Mouse (Mus musculus): Measurements from ENCODE around the gene Fadd.
A peak's percentile ranks its signal among the peaks of the same experiment; 100 is the strongest.

Gene Fadd

DNA sequence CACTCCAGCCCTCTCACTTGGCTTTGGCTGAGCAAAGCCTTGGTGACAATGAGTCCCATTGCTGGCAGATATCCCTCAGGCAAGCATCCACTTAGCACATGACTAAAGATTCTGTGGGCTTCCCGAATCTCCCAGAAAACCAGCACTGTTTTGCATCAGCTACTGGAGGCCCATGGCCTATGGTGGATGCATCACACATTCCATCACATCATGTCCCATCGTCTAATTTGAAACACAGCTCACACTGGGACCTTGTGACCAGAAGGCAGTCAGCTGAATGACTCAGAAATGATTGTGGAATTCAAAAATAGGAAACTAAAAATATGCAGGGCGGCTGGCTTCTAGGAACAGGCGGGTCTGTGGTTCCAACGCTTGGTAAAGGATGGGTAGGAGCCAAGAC is 4.4 kb downstream of the Fadd start:
- no peak for DNase-seq (ENCODE audit: low read depth, low spot score)

DNA sequence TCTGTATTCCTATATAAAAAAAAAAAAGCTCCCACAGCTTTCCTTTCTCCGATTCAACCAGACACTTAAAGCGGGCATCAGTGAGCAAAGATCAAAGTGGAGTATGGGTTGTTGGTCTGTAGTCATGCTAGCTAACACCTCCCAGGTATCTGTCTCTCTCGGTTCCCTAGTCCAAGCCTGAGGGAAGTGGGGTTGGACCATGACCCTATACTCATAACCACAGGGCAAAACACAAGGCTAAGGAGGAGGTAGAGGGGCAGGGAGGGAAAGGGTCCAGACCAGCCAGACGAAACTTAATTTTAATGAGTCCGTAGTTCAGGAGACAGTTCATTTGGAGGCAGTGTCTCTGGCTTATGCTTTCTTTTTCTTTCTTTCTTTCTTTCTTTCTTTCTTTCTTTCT is 10.0 kb downstream of the Fadd start:
- DNase-seq (ENCODE audit: low read depth, low spot score), result no peak

DNA sequence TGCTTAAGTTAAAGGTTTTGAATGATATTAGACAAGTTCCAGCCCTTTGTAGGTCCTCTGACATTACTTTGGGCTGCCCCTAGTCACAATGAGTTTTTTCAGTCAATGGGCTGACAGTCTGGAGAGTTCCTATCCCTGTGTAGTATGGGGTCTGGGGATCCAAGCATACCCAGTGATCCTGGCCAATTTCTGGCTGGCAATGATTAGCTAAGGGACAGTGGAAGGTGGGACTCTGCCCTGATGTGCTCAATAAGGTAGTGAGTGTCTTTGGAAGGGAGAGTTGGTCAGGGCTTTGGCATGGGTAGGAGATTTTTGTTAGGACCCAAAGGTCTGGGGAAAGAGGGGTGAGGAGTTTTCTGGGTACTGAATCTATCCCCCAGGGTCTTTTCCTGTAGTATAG is 10.7 kb downstream of the Fadd start:
- DNase-seq (ENCODE audit: low read depth, low spot score), result no peak

DNA sequence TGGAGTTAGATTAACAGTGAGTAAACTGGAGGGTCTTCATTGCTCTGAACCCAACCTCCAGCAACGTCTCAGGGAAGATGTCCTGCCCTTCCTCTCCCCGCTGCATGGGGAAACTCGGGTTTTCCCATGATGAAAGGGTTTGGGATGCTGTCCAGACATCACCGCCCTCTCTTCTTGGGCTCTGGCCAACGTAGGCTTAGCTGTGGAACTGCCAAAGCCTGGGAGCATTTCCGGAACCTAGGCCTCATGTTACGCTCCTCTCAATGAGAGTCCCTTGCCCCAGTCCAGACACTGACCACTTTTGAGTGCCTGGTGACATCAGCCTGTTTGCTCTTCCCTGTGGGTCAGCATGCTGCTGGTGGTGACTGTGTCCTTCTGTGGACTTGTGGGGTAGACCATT is 12.8 kb downstream of the Fadd start:
- no peak for DNase-seq (ENCODE audit: low read depth, low spot score)

DNA sequence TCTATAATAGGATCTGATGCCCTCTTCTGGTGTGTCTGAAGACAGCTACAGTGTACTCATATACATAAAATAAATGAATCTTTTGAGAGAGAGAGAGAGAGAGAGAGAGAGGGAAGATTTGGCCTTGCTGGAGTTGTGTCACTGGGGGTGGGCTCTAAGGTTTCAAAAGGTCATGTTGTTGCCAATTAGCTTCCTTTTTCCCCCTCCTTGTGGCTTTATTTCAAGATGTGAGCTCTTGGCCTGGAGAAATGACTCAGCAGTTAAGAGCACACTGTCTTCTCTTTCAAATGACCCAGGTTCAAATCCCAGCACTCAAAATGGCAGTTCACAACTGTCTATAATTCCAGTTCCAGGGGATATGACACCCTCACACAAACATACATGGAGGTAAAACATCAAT is 14.2 kb downstream of the Fadd start:
- DNase-seq (ENCODE audit: low read depth, low spot score), result no peak

DNA sequence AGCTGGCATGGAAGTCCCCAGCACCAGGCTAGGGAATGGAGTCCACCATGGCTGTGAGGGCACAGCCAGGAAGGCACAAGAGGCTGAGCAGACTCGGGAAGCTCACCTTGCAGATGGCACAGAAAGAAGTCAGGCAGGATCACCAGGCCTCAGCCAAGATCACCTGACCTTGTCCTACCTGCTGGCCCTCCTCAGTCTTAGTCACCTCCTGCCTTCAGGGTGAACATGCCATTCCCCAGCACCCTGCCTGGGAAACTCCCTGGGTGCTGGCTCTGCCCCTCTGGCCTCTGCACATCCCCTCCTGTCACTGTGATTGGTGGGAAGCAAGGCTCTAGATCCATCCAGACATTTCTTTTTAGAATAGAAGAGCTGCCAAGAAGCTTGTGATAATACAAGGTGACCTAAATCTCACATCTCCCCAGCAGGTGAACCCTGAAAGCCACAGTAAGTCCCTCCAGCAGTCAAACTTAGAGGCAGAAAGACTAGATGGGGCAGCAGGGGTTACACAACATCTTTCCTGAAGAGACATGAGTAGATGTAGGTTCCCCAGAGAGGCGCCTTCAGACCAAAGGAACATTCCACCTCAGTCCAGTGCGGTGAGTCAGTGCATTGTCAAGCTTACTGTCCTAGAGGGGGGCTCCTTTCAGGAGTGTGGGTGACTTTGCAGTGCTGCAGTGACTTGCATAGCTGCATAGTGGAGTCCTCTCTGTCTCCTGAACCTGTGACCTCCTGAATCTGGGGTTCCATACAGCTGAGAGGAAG is 15.2 kb downstream of the Fadd start:
- no peak for DNase-seq (ENCODE audit: low read depth, low spot score)

DNA sequence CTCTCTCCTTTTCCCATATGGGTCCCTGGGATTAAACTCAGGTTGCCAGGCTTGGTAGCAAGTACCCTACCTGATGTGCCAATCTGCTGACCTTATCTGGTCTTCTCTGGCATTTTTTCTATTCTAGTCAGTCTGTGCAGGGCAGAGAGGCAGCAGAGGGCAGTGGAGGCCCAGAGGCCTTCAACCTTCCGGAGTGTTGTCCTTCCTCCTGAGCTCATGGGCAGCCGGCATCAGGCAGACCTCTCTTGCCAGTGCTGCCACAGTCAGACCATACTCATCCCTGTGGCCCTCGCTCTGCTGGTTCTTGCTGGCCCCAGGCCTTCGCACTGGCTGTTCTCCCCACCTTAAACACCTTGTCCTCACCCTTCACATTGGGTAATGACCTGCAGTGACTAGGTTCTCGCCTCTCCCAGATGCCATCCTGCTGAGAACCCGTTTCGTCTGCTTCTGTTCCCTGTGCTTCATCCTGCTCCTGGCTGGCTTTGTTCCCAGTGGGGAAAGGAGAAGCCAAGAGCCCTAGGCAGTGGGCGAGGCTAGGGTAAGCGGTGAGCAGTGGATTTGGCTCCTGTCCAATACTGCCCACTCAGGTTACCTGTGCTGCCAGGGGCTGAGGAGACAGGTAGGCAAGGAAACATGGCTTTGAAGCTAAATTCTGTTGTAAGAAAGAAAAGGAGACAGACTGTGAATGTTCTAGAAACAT is 18.7 kb downstream of the Fadd start:
- DNase-seq (ENCODE audit: low read depth, low spot score), result no peak

DNA sequence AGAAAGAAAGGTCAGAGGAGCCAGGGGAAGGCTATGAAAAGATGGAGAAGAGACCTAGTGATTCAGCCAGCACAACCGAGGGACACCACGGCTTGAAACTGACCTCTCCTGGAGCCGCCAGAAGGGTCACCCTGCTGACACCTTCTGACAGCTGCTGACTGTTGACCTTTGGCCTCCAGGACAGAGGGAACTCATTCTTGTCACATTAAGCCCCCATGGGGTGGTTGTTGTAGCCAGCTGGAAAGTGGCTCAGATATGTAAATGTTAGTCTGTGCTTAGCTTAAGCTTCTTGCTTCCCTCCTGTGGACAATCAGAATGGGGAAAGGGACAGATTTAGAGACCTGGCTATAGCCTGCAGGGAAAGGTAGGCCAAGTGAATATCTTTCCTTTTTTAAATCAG is 20.2 kb downstream of the Fadd start:
- no peak for DNase-seq (ENCODE audit: low read depth, low spot score)

DNA sequence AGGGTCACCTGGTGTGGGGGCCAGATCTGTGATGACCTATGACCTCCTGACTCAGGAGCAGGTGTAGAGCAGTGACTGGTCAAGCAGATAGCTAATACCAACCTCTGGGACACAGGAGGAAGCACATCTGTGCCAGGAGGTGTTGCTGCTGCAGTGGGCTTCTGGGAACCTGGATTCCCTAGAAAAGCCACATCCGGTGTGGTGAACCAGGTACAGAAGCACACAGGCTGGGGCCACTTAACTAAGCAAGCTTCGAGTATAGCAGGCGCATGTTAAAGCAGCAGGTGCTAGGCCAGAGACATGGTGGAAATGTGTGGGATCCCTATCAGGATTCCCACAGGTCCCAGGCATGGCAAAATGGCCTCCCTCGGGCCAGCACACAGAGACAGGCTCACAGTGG is 21.7 kb downstream of the Fadd start:
- no peak for DNase-seq (ENCODE audit: low read depth, low spot score)

DNA sequence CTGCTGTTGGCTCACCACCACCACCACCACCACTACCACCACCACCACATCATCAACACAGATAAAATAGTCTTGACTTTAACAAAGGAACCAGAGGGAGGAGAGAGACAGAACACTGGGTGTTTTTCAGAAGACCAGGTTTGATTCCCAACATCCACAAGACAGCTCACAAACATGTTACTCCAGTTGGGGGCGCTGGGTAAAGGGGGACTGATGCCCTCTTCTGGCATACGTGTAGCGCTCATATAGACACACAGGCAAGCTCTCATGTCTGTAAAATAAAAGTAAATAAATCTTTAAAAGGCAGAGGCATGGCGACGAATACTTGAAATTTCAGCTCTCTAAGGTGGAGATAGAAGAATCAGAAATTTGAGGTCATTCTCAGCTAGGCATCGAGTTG is 23.7 kb downstream of the Fadd start:
- no peak for DNase-seq (ENCODE audit: low read depth, low spot score)

DNA sequence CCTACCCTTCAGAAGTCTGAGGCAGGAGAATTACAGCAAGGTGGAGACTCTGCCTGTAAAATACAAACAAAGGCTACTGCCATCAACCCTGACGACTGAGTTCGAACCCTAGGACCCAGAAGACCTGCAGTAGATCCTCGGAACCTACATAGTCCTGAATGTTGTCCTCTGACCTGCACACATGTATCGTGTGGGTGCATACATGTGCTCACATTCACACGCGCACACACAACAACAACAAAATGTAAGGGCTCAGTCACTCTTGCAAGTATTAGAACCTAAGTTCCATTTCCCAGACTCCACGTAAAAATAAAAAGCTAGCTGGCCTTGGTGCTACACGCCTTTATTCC is 28.2 kb downstream of the Fadd start:
- DNase-seq (ENCODE audit: low read depth, low spot score), result no peak

DNA sequence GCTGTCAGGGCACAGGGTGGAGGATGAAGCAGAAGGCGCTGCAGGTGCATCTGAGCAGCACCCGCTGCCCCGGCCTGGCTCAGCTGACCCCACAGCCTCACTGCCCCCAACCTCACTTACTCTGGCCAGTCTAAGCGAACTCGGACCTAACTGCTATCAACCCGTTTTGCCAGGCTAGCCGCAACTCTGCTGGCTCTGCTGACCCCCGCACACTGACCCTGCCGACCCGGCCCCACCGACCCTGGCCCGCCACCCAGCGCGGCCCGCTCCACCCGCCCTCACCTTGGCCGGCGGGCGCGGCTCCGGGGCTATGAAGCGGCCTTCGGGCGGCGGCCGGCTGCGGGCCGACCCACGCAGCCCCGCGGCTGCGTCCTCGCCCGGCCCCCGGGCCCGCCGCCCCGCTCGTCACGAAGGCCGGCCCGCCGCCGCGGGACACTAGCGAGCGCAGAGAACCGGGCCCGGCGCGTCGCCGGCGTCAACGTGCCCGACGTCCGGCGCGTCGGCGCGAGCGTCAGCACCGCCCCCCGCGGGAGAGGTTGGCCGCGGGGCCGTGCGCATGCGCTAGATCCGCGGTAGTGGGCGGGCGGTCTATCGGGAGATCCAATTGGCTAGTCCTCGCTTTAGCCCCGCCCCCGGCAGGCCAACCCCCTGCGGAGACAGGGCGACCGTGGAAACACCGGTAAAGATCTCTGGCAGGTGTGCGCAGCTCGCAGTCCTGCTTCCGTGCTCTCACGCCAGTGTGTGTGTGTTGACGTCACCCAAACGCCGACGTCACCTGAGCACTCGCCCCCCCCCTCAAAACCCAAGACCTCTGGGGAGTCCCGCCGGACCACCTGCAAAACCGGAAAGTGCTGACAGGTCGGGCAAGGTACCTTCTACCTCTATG is 28.8 kb downstream of the Fadd start, which contains the start of gene Ppfia1:
Gene Ppfia1, minus strand, starts transcription at position 493 of the 886 bp plus-strand sequence.
- DNase-seq (ENCODE audit: low read depth, low spot score), result peak; percentile 87

DNA sequence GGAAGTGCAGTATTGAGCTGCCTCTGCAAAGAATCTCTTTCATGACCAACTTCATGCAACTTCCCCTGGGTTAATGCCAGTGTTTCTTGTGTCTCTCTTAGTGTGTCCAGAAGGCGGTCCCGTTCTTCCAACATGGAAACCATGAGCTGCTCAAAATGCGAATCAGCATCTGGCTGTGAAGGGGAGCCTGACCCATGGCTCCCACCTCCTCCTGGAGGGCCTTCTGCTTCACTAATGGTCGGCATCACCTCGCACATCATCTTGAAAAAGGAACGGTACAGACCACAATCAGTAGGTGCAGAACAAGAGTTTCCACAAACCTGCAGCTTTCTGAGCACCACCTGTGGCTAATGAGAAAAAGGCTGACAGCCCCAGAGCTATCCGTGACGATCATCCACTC is 30.0 kb downstream of the Fadd start:
- no peak for DNase-seq (ENCODE audit: low read depth, low spot score)

DNA sequence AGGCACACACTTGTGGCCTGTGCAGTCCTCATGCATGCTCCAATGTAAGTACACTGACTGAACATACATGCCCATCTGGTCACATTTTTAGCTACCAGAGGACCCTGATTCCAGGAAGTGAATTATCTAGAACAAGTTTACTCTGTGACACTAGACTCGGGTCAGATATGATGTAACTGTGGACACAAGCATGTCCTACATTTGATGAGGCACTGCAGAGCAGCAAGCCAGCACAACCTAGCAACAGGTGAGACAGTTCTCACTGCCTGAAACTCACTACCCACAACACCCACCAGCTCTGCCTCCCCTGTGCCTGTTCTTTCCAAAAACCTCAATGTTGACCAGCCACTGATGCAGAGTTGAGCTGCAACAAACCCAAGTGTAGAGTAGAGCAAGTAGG is 31.5 kb downstream of the Fadd start:
- no peak for DNase-seq (ENCODE audit: low read depth, low spot score)

DNA sequence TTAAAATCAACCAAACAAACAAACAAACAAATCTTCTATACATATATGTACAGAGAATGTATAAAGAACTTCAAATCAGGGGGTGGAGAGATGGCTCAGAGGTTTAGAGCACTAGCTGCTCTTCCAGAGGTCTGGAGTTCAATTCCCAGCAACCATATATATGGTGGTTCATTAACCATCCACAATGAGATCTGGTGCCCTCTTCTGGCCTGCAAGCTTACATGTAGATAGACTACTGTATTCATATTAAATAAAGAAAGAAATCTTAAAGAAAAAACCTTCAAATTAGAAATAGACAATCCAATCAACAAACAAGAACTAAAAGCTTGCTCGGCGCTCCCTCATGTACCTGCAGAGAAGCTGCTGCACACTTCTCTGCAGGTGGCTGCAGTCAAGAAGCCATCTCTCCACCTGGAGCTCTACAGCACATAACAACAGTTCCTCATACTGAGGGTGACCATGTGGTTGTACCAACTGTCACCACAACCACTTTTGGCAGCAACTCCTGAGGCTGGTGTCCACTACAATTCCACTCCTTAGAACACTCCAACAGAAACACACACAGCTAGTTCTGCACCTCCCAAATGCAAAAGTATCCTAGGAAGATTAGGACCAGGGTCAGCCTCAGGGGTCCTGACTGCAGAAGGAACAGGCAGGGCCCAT is 32.2 kb downstream of the Fadd start:
- no peak for DNase-seq (ENCODE audit: low read depth, low spot score)

DNA sequence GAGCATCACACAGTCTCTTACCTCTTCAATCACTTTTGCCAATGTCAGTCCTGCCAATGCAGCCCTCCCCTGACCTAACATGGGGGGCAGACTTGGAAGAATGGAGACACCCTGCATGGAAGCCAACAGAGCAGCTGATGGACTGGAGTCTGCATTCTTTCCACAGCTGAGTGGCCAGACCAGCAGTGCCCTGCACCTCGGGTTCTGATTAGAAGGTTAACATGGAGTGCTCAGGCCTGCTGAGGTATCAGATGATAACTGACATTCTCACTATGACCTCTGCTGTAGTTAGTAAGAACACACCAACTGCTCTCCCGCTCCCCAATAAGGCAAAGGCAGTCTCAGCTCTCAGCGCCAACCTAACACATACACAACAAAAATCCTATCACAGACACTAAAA is 37.0 kb downstream of the Fadd start:
- DNase-seq (ENCODE audit: low read depth, low spot score), result no peak

DNA sequence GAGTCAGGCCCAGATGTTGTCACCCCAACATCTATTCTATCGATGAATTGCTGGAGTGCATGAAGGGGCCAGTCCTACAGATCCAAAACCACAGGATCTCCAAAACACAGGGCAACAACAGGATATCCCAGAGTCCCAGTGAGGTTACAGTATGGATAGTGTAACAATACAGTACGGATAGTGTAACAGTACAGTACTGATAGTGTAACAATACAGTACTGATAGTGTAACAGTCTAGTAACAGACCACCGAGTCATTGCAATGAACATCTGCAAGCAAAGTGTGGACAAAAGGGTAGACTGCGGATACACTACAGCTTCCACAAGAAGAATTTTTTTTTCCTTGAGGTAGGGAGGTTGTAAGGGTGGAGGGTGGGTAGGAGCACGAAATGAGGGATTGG is 40.9 kb downstream of the Fadd start:
- DNase-seq (ENCODE audit: low read depth, low spot score), result no peak

DNA sequence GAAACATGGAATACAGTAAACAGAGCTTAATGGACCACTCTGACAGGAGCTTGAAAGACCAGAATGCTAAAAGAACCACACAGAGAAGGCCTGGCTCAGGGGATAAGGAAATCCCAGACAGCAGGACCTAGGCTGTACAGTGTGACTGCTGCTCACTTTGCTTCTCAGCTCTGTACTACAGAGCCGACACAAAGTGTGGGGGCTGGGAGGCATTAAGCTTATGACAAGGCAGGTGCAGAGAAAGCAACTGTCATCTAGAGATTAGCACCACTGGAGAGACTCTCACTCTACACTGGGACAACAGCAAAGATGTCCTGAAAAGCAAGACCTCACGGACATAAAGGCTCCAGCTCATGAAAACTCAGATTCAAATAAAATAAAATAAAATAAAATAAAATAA is 43.1 kb downstream of the Fadd start:
- DNase-seq (ENCODE audit: low read depth, low spot score), result no peak

DNA sequence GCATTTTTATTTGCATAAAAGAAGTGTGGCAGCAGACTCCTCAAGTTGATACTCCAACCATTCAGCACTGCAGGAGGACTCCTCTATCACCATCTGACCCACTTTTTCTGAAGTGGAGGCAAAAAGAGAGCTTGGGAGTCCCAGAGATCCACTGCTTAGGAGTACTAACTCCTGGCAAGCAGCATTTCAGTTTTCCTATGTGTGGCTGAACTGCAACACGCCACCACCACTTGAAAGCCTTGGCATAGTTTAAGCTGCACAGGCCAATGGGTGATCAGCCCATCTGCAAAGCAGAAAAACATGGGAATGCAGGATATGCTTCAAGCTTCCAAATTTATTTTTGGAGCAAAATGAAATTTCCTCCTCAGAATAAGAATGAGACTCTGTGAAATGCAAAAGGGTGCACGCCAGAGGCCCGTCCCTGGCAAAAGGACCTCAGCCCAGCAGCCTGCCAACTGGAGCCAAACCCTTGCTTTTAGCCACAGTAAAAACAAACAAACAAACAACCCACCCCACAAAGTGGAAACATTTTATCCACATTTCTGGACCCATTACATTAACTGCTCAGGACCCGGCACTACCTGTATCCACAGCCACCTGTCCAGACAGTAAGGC is 44.1 kb downstream of the Fadd start:
- no peak for DNase-seq (ENCODE audit: low read depth, low spot score)

DNA sequence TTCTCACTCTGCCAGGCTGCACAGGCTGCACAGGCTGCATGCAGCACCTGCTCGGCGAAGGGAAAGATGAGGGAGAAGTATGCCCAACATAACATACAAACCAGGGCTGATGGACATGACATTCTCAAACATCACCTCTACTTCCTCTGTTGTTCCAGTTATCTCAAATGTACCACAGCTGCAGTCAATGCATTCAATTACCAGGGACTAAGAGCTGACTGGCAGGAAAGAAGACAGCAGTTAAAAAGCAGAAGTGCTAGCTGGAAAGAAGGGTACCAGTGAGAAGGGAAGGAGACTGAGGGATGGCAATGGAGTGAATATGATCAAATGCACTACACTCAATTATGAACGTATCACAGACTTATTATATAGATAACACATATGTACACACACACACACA is 45.9 kb downstream of the Fadd start:
- no peak for DNase-seq (ENCODE audit: low read depth, low spot score)

DNA sequence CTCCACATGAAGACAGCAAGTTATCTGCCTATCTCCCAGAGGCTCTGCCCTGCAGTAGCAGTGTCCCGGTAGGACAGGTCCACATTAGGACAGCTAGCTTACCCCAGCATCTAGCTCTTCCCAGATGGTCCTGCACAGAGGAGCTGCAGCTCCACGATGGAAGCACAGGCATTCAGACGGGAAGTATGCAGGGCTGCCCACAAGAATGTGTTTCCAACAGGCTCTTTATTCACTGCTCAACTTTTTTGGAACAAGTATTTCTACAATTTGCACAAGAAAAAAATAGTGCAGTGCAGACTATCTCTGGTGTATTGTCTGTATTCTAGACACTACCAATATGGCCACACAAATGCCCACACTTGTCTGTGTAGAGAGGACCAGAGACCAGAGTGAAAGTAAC is 47.5 kb downstream of the Fadd start:
- DNase-seq (ENCODE audit: low read depth, low spot score), result no peak
